8 mouse cellular contexts compared by ENCODE assay signal in the genomic region with DNA sequence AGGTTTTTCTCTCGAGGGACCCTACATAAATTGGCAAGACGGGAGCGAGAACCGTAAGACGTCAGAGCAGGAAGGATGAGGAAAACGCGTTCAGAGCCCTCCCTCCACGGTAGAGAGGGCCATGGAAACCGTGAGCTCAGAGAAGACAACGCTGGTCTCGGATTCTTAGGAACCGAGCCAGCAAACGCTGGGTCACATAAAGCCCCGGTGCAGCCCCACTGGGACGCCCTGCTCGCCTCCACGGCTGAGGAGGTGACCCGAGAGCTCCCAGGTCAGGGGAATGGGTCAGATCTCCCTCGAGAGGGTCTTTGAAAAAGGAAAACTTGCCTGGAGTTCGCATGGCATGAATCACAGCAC. TPM values are rescaled to one million over a fixed set of nuclear protein-coding genes. Genes with fewer than 3 reads are reported as not detected.
DNase-seq lines count a peak whose midpoint lies in the region; ATAC-seq lines count a peak whose summit lies in the region.

No protein-coding gene starts in this region.

- no peaks in the 10 kb centered on the region for H3K9me3 ChIP-seq in intestine, embryonic 14.5 days (ENCODE audit: control insufficient read depth, low read length)
- no peaks in the 10 kb centered on the region for H3K9me3 ChIP-seq in midbrain, embryonic 13.5 days

- H3K4me1 ChIP-seq in intestine, embryonic 14.5 days (replicated peaks; ENCODE audit: control insufficient read depth, insufficient read depth, low read length): peaks cover 5% of the 10 kb centered on the region; the same call in 1 of the 2 replicates
- H3K4me1 ChIP-seq in midbrain, embryonic 13.5 days (replicated peaks): peaks cover 24% of the 10 kb centered on the region

- H3K4me3 ChIP-seq in intestine, embryonic 14.5 days (ENCODE audit: low read depth, low read length): peak overlapping the region; percentile 84
- peak overlapping the region; percentile 79 for H3K4me3 ChIP-seq in midbrain, embryonic 13.5 days (replicated peaks)

- H3K36me3 ChIP-seq in intestine, embryonic 14.5 days (ENCODE audit: control insufficient read depth, insufficient read depth, low read length): peaks cover 21% of the 10 kb centered on the region
- H3K36me3 ChIP-seq in midbrain, embryonic 13.5 days: peaks cover 20% of the 10 kb centered on the region

- peak; percentile 70; the same call in 1 of the 2 replicates for ATAC-seq in frontal cortex, adult (ENCODE audit: low TSS enrichment)
- ATAC-seq in intestine, embryonic 14.5 days (replicated peaks; ENCODE audit: low FRiP score, low TSS enrichment, low read depth): peak; percentile 20; the same call in 1 of the 2 replicates
- peak; percentile 80 for ATAC-seq in midbrain, embryonic 13.5 days

- peak overlapping the region; percentile 74 for H3K4me2 ChIP-seq in intestine, embryonic 14.5 days (ENCODE audit: low read length)
- H3K4me2 ChIP-seq in midbrain, embryonic 13.5 days (replicated peaks): peak overlapping the region; percentile 88

- WGBS in intestine, embryonic 14.5 days: 2% methylated on average over 20 of the region's 20 CpGs
- under 1% methylated on average over 20 of the region's 20 CpGs for WGBS in midbrain, embryonic 13.5 days

- peak overlapping the region; percentile 67 for H3K27ac ChIP-seq in intestine, embryonic 14.5 days (ENCODE audit: low read depth)
- H3K27ac ChIP-seq in midbrain, embryonic 13.5 days: peak overlapping the region; percentile 76; the same call in 1 of the 2 replicates

- 0 out of 2 replicates have a peak, but pooled peaks cover 3% of the 10 kb centered on the region for H3K27me3 ChIP-seq in intestine, embryonic 14.5 days (replicated peaks; ENCODE audit: control insufficient read depth, insufficient read depth, low read length)
- peaks cover 34% of the 10 kb centered on the region for H3K27me3 ChIP-seq in midbrain, embryonic 13.5 days

- no peak for DNase-seq in frontal cortex, postnatal 10 days (ENCODE audit: low spot score in 2 of 2)
- peak; percentile 27 for DNase-seq in thymus, postnatal 4 days
- DNase-seq in thymus, postnatal 25 days: no peak
- peak; percentile 54 for DNase-seq in intestine, embryonic 14.5 days (ENCODE audit: low spot score)
- DNase-seq in urinary bladder, adult 18-20 months (ENCODE audit: low spot score in 2 of 2): no peak
- no peak for DNase-seq in left cerebral cortex, postnatal 36 days (ENCODE audit: low spot score in 2 of 2)

- H3K9ac ChIP-seq in intestine, embryonic 14.5 days (ENCODE audit: low read length): peak overlapping the region; percentile 65
- peak overlapping the region; percentile 72 for H3K9ac ChIP-seq in midbrain, embryonic 13.5 days (replicated peaks)

- intact Hi-C loops in left cerebral cortex, postnatal 36 days (cut with DNase I): loop anchor here (5.0 kb wide), 1 partner anchor 243 kb away; a partner anchor contains a TSS

RNA-seq across cellular contexts. Expression of a gene that starts 0.4 kb away (rescaled TPM):
- polyA plus RNA-seq in intestine, embryonic 14.5 days (2014; fragmentation: Nextera tagmentation; extraction: Ambion mirVana): 89.3 and 91.4 TPM in 2 replicates
- polyA plus RNA-seq in midbrain, embryonic 13.5 days (2015; fragmentation: Nextera tagmentation; extraction: Ambion mirVana): 76.8 and 81.0 TPM in 2 replicates
- total RNA-seq in left cerebral cortex, postnatal 36 days (2021): 10 to 100 TPM; 28.0 to 32.6 TPM

RNA-seq across cellular contexts. Expression of a gene that starts 16.1 kb away (rescaled TPM):
- polyA plus RNA-seq in intestine, embryonic 14.5 days (2014; fragmentation: Nextera tagmentation; extraction: Ambion mirVana): 0.32 and 0.37 TPM in 2 replicates
- 0.48 and 0.93 TPM in 2 replicates for polyA plus RNA-seq in midbrain, embryonic 13.5 days (2015; fragmentation: Nextera tagmentation; extraction: Ambion mirVana)
- 1 to 10 TPM in 1 of 2 experiments, under 1 TPM in 1; 0.94 to 1.9 TPM for total RNA-seq in left cerebral cortex, postnatal 36 days (2021)

RNA-seq across cellular contexts. Expression of a gene that starts 31.3 kb away (rescaled TPM):
- 2.5 and 3.1 TPM in 2 replicates for polyA plus RNA-seq in intestine, embryonic 14.5 days (2014; fragmentation: Nextera tagmentation; extraction: Ambion mirVana)
- 0.19 and 0.31 TPM in 2 replicates for polyA plus RNA-seq in midbrain, embryonic 13.5 days (2015; fragmentation: Nextera tagmentation; extraction: Ambion mirVana)
- under 1 TPM in 1 of 2 experiments, not detected in 1; 0.48 TPM for total RNA-seq in left cerebral cortex, postnatal 36 days (2021)

Comparison
In these comparisons a context has a peak if more than half of its experiments do, and no peak if none do; other contexts are left out.
1. DNase-seq: peak in thymus, postnatal 4 days (single experiment) and intestine, embryonic 14.5 days (single experiment); none in frontal cortex, postnatal 10 days (0 of 2), thymus, postnatal 25 days (single experiment), urinary bladder, adult 18-20 months (0 of 2) and left cerebral cortex, postnatal 36 days (0 of 2).
2. ATAC-seq: peak in every context shown above with its lines; median percentile 80 in midbrain, embryonic 13.5 days; 70 in frontal cortex, adult; 20 in intestine, embryonic 14.5 days.